Mouse (Mus musculus) hindbrain, embryonic 12.5 days (tissue): ENCODE measurements around the gene Slc39a1. TPM values are rescaled to one million over a fixed set of nuclear protein-coding genes. Genes with fewer than 3 reads are reported as not detected.
A peak's percentile ranks its signal among the peaks of the same experiment; 100 is the strongest.

Experiments
- ATAC-seq: fragments of 200-750 bp; cut with Nextera tagmentation; 2 replicates; pipeline ENCODE4 v1.8.0; 2017; ENCODE audit warnings: moderate TSS enrichment; ENCODE audit not compliant: low FRiP score
- H3K27ac ChIP-seq: fragments of 300-500 bp; sonication (generic); 2 replicates; pipeline ENCODE4 v1.5.1; 2016; ENCODE audit warnings: mild to moderate bottlenecking
- H3K27me3 ChIP-seq: fragments of 300-500 bp; sonication (generic); 2 replicates; pipeline ENCODE4 v1.6.1; 2016; ENCODE audit warnings: mild to moderate bottlenecking
- H3K36me3 ChIP-seq: fragments of 300-500 bp; sonication (generic); 2 replicates; pipeline ENCODE4 v1.6.1; 2016; ENCODE audit warnings: mild to moderate bottlenecking
- H3K4me1 ChIP-seq: fragments of 300-500 bp; sonication (generic); 2 replicates; pipeline ENCODE4 v1.6.1; 2016
- H3K4me2 ChIP-seq: fragments of 300-500 bp; sonication (generic); replicated peaks from 2 replicates; pipeline ENCODE4 v1.6.1; 2016; ENCODE audit warnings: mild to moderate bottlenecking
- H3K4me3 ChIP-seq: fragments of 300-500 bp; sonication (generic); 2 replicates; pipeline ENCODE4 v1.5.1; 2016; ENCODE audit warnings: mild to moderate bottlenecking
- H3K9ac ChIP-seq: fragments of 300-500 bp; sonication (generic); 2 replicates; pipeline ENCODE4 v1.6.1; 2016; ENCODE audit warnings: mild to moderate bottlenecking, moderate library complexity
- H3K9me3 ChIP-seq: fragments of 300-500 bp; sonication (generic); replicated peaks from 2 replicates; pipeline ENCODE4 v1.6.1; 2016; ENCODE audit warnings: mild to moderate bottlenecking
- WGBS: fragments of 180-500 bp; shearing (Covaris S2); methylation state at CpG from one replicate; pipeline ENCODE4 v1.1.7; 2016; 5-methylcytosine and 5-hydroxymethylcytosine counted together
- polyA plus RNA-seq: library from polyadenylated mRNA; unstranded; fragments of >200 nt; fragmentation: Nextera tagmentation; extraction: Ambion mirVana; gene quantifications from 2 replicates; pipeline ENCODE4 v1.2.1, GENCODE M21; 2016

The Slc39a1 gene
- polyA plus RNA-seq, 1 experiment from 2014 or later = 46.9 TPM

- H3K27me3 ChIP-seq = no peaks in the 10 kb centered on the region
- H3K27ac ChIP-seq = peak overlapping the region; percentile 70
- peak overlapping the region; percentile 64; the same call in 1 of the 2 replicates for H3K9ac ChIP-seq
- H3K4me3 ChIP-seq = peak overlapping the region; percentile 42
- peak; percentile 48; the same call in 1 of the 2 replicates for ATAC-seq
- peak overlapping the region; percentile 77 for H3K4me2 ChIP-seq
- peaks cover 18% of the 10 kb centered on the region; the same call in 1 of the 2 replicates for H3K4me1 ChIP-seq
- peaks cover 5% of the 10 kb centered on the region for H3K36me3 ChIP-seq
- no peaks in the 10 kb centered on the region for H3K9me3 ChIP-seq
- 13% methylated on average over 6 of the region's 6 CpGs for WGBS
These were observed 27.9 kb upstream of the Slc39a1 start for GRCm38 (mm10) chr3:90220088-90220487.

- WGBS = 2% methylated on average over 18 of the region's 20 CpGs
These were observed 27.4 kb upstream of the Slc39a1 start for GRCm38 (mm10) chr3:90220531-90220951.

GRCm38 (mm10) chr3:90221123-90221522, 26.8 kb upstream of the Slc39a1 start:
- H3K9me3 ChIP-seq = no peaks in the 10 kb centered on the region
- peaks cover 18% of the 10 kb centered on the region; the same call in 1 of the 2 replicates for H3K4me1 ChIP-seq
- 27% methylated on average over 5 of the region's 5 CpGs for WGBS
- peak overlapping the region; percentile 64 for H3K9ac ChIP-seq
- H3K27me3 ChIP-seq = no peaks in the 10 kb centered on the region
- H3K36me3 ChIP-seq = peaks cover 11% of the 10 kb centered on the region
- H3K4me3 ChIP-seq = peak overlapping the region; percentile 42
- no peak overlapping the region for H3K27ac ChIP-seq
- peak overlapping the region; percentile 77 for H3K4me2 ChIP-seq
- no peak for ATAC-seq

More at GRCm38 (mm10) chr3:90220531-90220951, 27.4 kb upstream of the Slc39a1 start:
- Histone ChIP-seq H3K36me3 (peaks cover 8% of the 10 kb centered on the region), H3K27ac (peak overlapping the region; percentile 70), H3K9me3 (no peaks in the 10 kb centered on the region), H3K4me2 (peak overlapping the region; percentile 77), H3K4me1 (peaks cover 18% of the 10 kb centered on the region; the same call in 1 of the 2 replicates), H3K4me3 (peak overlapping the region; percentile 42), H3K9ac (peak overlapping the region; percentile 64), H3K27me3 (no peaks in the 10 kb centered on the region)
- ATAC-seq = peak; percentile 64

DNA sequence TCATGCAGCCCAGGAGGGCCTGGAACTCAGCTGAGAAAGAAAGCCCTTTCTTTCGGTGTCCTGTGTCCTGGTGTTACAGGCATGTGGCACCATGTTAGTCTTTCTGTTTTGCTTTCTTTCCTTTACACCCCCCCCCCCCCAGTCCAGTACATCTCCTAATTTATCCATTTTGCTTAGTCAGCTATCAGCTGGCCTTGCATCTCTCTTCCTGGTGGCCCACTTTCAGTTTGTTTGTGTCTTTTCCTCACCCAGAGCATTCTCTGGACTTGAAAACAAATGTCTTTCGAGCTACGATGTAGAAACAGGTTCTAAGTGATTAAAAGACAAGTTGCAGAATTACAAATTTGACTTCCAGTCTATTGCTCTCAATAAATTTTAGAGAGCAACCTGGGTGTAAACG, 25.5 kb upstream of the Slc39a1 start:
- H3K27me3 ChIP-seq = no peaks in the 10 kb centered on the region
- WGBS = 87% methylated on average over 4 of the region's 4 CpGs
- ATAC-seq = no peak

GRCm38 (mm10) chr3:90222941-90223340, 25.0 kb upstream of the Slc39a1 start:
- Histone ChIP-seq H3K4me3 (no peak overlapping the region), H3K9me3 (no peaks in the 10 kb centered on the region), H3K27me3 (no peaks in the 10 kb centered on the region), H3K9ac (no peak overlapping the region), H3K36me3 (peaks cover 11% of the 10 kb centered on the region), H3K4me1 (peaks cover 18% of the 10 kb centered on the region; the same call in 1 of the 2 replicates), H3K4me2 (no peak overlapping the region), H3K27ac (no peak overlapping the region)
- WGBS = 85% methylated on average over 3 of the region's 3 CpGs
- ATAC-seq = no peak

More for the DNA sequence above, 25.5 kb upstream of the Slc39a1 start:
- H3K4me3 ChIP-seq = no peak overlapping the region
- H3K36me3 ChIP-seq = peaks cover 11% of the 10 kb centered on the region
- H3K9me3 ChIP-seq = no peaks in the 10 kb centered on the region
- H3K27ac ChIP-seq = no peak overlapping the region
- no peak overlapping the region for H3K9ac ChIP-seq
- H3K4me2 ChIP-seq = no peak overlapping the region
- H3K4me1 ChIP-seq = peaks cover 18% of the 10 kb centered on the region; the same call in 1 of the 2 replicates

GRCm38 (mm10) chr3:90224331-90224730, 23.6 kb upstream of the Slc39a1 start:
- H3K4me1 ChIP-seq = peaks cover 18% of the 10 kb centered on the region; the same call in 1 of the 2 replicates
- 78% methylated on average over 10 of the region's 10 CpGs for WGBS

DNA sequence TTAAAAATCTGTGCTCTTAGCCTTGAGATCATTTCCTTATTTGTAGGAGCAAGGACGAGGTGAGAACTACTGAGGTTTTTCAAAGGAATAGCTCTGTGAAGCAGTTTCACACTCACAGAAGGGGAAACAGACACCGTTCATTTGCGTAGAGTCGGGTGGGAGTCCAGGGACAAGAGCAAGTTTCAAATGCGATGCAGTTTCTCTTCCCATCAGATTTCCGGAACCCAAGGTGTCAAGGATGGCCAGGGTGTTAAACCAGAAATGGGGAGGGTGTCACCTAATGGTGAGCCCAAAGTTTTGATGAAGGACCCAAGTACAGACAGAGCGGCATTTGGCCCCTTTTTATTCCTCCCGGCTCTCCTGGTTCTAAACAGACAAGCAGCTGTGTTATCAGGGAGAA, 16.9 kb upstream of the Slc39a1 start:
- Histone ChIP-seq H3K36me3 (peaks cover 20% of the 10 kb centered on the region), H3K9ac (peak overlapping the region; percentile 39; the same call in 1 of the 2 replicates), H3K4me1 (peaks cover 7% of the 10 kb centered on the region), H3K27ac (peak overlapping the region; percentile 82; the same call in 1 of the 2 replicates), H3K4me2 (peak overlapping the region; percentile 83), H3K9me3 (no peaks in the 10 kb centered on the region), H3K4me3 (peak overlapping the region; percentile 71), H3K27me3 (no peaks in the 10 kb centered on the region)
- no peak for ATAC-seq
- WGBS = 15% methylated on average over 8 of the region's 8 CpGs

More at GRCm38 (mm10) chr3:90224331-90224730, 23.6 kb upstream of the Slc39a1 start:
- no peaks in the 10 kb centered on the region for H3K9me3 ChIP-seq
- H3K27ac ChIP-seq = no peak overlapping the region
- no peak overlapping the region for H3K4me3 ChIP-seq
- ATAC-seq = no peak
- H3K4me2 ChIP-seq = no peak overlapping the region
- peaks cover 11% of the 10 kb centered on the region for H3K36me3 ChIP-seq
- no peak overlapping the region for H3K9ac ChIP-seq
- H3K27me3 ChIP-seq = no peaks in the 10 kb centered on the region

GRCm38 (mm10) chr3:90231507-90232333, 16.3 kb upstream of the Slc39a1 start, which contains the start of gene Jtb:
Jtb (plus strand) TSS chr3:90231597.
- Histone ChIP-seq H3K27ac (peak within 1 kb of the TSS; percentile 82), H3K9ac (peak within 1 kb of the TSS; percentile 63), H3K27me3 (no peaks in the 10 kb centered on the region), H3K4me3 (peak within 1 kb of the TSS; percentile 71), H3K36me3 (peaks cover 24% of the 10 kb centered on the region), H3K9me3 (no peaks in the 10 kb centered on the region), H3K4me2 (peak within 1 kb of the TSS; percentile 83), H3K4me1 (peaks cover 7% of the 10 kb centered on the region)
- WGBS = under 1% methylated on average over 61 of the region's 61 CpGs
- ATAC-seq = peak; percentile 98

DNA sequence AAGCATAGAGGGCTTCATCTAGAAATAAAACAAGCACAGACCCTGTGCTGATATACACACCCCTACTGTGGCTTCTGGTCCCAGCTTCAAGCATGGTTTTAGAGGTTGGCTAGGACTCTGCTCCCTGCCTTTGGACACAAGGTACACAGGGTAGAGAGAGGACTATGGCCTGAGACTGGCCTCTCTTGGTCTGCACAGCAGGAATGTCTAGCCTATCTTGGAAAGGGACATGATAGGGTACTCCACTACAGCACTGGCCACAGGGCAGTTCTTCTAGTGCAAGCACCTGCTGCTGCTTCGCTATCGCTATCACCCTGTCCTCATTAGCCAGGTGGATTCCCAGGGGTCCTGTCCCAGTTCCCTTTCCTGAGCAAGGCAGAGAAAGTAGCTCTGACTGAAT, 6.7 kb upstream of the Slc39a1 start:
- H3K4me1 ChIP-seq = peaks cover 13% of the 10 kb centered on the region
- H3K4me3 ChIP-seq = no peak overlapping the region
- no peaks in the 10 kb centered on the region for H3K9me3 ChIP-seq
- H3K27ac ChIP-seq = no peak overlapping the region
- peaks cover 3% of the 10 kb centered on the region; the same call in 1 of the 2 replicates for H3K36me3 ChIP-seq
- no peak overlapping the region for H3K4me2 ChIP-seq
- 98% methylated on average over 2 of the region's 2 CpGs for WGBS
- no peak for ATAC-seq
- no peak overlapping the region for H3K9ac ChIP-seq
- no peaks in the 10 kb centered on the region for H3K27me3 ChIP-seq

GRCm38 (mm10) chr3:90241669-90242358, 6.2 kb upstream of the Slc39a1 start:
- H3K4me2 ChIP-seq = peak overlapping the region; percentile 53; the same call in 1 of the 2 replicates
- no peaks in the 10 kb centered on the region for H3K27me3 ChIP-seq
- peaks cover 13% of the 10 kb centered on the region for H3K4me1 ChIP-seq
- no peak for ATAC-seq
- no peaks in the 10 kb centered on the region for H3K9me3 ChIP-seq
- 86% methylated on average over 10 of the region's 10 CpGs for WGBS
- H3K27ac ChIP-seq = no peak overlapping the region
- no peaks in the 10 kb centered on the region for H3K36me3 ChIP-seq
- no peak overlapping the region for H3K9ac ChIP-seq
- H3K4me3 ChIP-seq = no peak overlapping the region

GRCm38 (mm10) chr3:90242984-90243775, 4.8 kb upstream of the Slc39a1 start, which contains the start of gene Creb3l4:
Creb3l4 (minus strand) TSS chr3:90243512.
- ATAC-seq = peak; percentile 57
- H3K27ac ChIP-seq = no peak within 1 kb of the TSS
- no peaks in the 10 kb centered on the region for H3K9me3 ChIP-seq
- 1% methylated on average over 19 of the region's 19 CpGs for WGBS
- peak within 1 kb of the TSS; percentile 53 for H3K4me2 ChIP-seq
- peak within 1 kb of the TSS; percentile 38; the same call in 1 of the 2 replicates for H3K9ac ChIP-seq
- H3K4me1 ChIP-seq = peaks cover 16% of the 10 kb centered on the region
- H3K36me3 ChIP-seq = no peaks in the 10 kb centered on the region
- H3K27me3 ChIP-seq = no peaks in the 10 kb centered on the region
- H3K4me3 ChIP-seq = peak within 1 kb of the TSS; percentile 23
